Mouse (Mus musculus): ENCODE results near the gene Abcd4. TPM values are rescaled to one million over a fixed set of nuclear protein-coding genes. Genes with fewer than 3 reads are reported as not detected.

The Abcd4 gene
- polyA plus RNA-seq, 1 experiment: 8.5 TPM

- H3K27me3 ChIP-seq (ENCODE audit: control insufficient read depth, insufficient read depth, insufficient read length): peaks cover 30% of the 10 kb centered on the region
- no peaks in the 10 kb centered on the region for H3K79me2 ChIP-seq (ENCODE audit: control insufficient read depth, insufficient read depth)
- no peak overlapping the region for H3K4me3 ChIP-seq (ENCODE audit: insufficient read depth, poor library complexity, severe bottlenecking)
- H3K36me3 ChIP-seq (ENCODE audit: control insufficient read depth, insufficient read depth): no peaks in the 10 kb centered on the region
- TF ChIP-seq USF1 (IDR thresholded peaks at IDR 0.05; ENCODE audit: low read depth): no peak
- no peak for TF ChIP-seq MAX (IDR thresholded peaks at IDR 0.05)
- TF ChIP-seq CEBPB (IDR thresholded peaks at IDR 0.05; ENCODE audit: low read depth): no peak
- TF ChIP-seq CTCF (IDR thresholded peaks at IDR 0.05; ENCODE audit: control insufficient read depth, insufficient read depth, insufficient read length): no peak
- H3K79me3 ChIP-seq (ENCODE audit: low read depth): no peaks in the 10 kb centered on the region
- H3ac ChIP-seq (ENCODE audit: control insufficient read depth, insufficient read length, low read depth): no peak overlapping the region
These were observed 14.7 kb upstream of the Abcd4 start for GRCm38 (mm10) chr12:84631867-84632266.

GRCm38 (mm10) chr12:84625116-84625515 lies 7.9 kb upstream of the Abcd4 start:
- Histone ChIP-seq H3K36me3 (ENCODE audit: control insufficient read depth, insufficient read depth) (no peaks in the 10 kb centered on the region), H3K27me3 (ENCODE audit: control insufficient read depth, insufficient read depth, insufficient read length) (peaks cover 43% of the 10 kb centered on the region), H3K79me2 (ENCODE audit: control insufficient read depth, insufficient read depth) (no peaks in the 10 kb centered on the region), H3K4me3 (ENCODE audit: insufficient read depth, poor library complexity, severe bottlenecking) (no peak overlapping the region), H3K79me3 (ENCODE audit: low read depth) (no peaks in the 10 kb centered on the region), H3ac (ENCODE audit: control insufficient read depth, insufficient read length, low read depth) (no peak overlapping the region)
- no peak for TF ChIP-seq MAX (IDR thresholded peaks at IDR 0.05)
- no peak for TF ChIP-seq CEBPB (IDR thresholded peaks at IDR 0.05; ENCODE audit: low read depth)
- no peak for TF ChIP-seq MYOD1 (IDR thresholded peaks at IDR 0.05; ENCODE audit: control insufficient read depth, insufficient read length, low read depth)
- TF ChIP-seq FOSL1 (IDR thresholded peaks at IDR 0.05; ENCODE audit: insufficient read depth, low read length, poor library complexity, severe bottlenecking): no peak
- no peak for TF ChIP-seq CTCF (IDR thresholded peaks at IDR 0.05; ENCODE audit: control insufficient read depth, insufficient read depth, insufficient read length)
- no peak for TF ChIP-seq MYOG (IDR thresholded peaks at IDR 0.05; ENCODE audit: control insufficient read depth, extremely low read depth, insufficient read length)
- TF ChIP-seq USF1 (IDR thresholded peaks at IDR 0.05; ENCODE audit: low read depth): no peak

GRCm38 (mm10) chr12:84624601-84625000 lies 7.4 kb upstream of the Abcd4 start:
- H3K79me3 ChIP-seq (ENCODE audit: low read depth): no peaks in the 10 kb centered on the region
- H3K79me2 ChIP-seq (ENCODE audit: control insufficient read depth, insufficient read depth): no peaks in the 10 kb centered on the region
- no peaks in the 10 kb centered on the region for H3K36me3 ChIP-seq (ENCODE audit: control insufficient read depth, insufficient read depth)
- TF ChIP-seq USF1 (IDR thresholded peaks at IDR 0.05; ENCODE audit: low read depth) (no peak), MYOG (IDR thresholded peaks at IDR 0.05; ENCODE audit: control insufficient read depth, extremely low read depth, insufficient read length) (no peak), CTCF (IDR thresholded peaks at IDR 0.05; ENCODE audit: control insufficient read depth, insufficient read depth, insufficient read length) (no peak), MAX (IDR thresholded peaks at IDR 0.05) (no peak), FOSL1 (IDR thresholded peaks at IDR 0.05; ENCODE audit: insufficient read depth, low read length, poor library complexity, severe bottlenecking) (no peak), MYOD1 (IDR thresholded peaks at IDR 0.05; ENCODE audit: control insufficient read depth, insufficient read length, low read depth) (no peak), CEBPB (IDR thresholded peaks at IDR 0.05; ENCODE audit: low read depth) (no peak)
- H3ac ChIP-seq (ENCODE audit: control insufficient read depth, insufficient read length, low read depth): no peak overlapping the region
- no peak overlapping the region for H3K4me3 ChIP-seq (ENCODE audit: insufficient read depth, poor library complexity, severe bottlenecking)
- H3K27me3 ChIP-seq (ENCODE audit: control insufficient read depth, insufficient read depth, insufficient read length): peaks cover 43% of the 10 kb centered on the region

- Histone ChIP-seq H3K4me3 (ENCODE audit: insufficient read depth, poor library complexity, severe bottlenecking) (no peak overlapping the region), H3K79me2 (ENCODE audit: control insufficient read depth, insufficient read depth) (peaks cover 13% of the 10 kb centered on the region), H3K79me3 (ENCODE audit: low read depth) (peaks cover 5% of the 10 kb centered on the region), H3K27me3 (ENCODE audit: control insufficient read depth, insufficient read depth, insufficient read length) (peaks cover 27% of the 10 kb centered on the region), H3ac (ENCODE audit: control insufficient read depth, insufficient read length, low read depth) (no peak overlapping the region), H3K36me3 (ENCODE audit: control insufficient read depth, insufficient read depth) (no peaks in the 10 kb centered on the region)
- TF ChIP-seq CEBPB (IDR thresholded peaks at IDR 0.05; ENCODE audit: low read depth) (no peak), MYOG (IDR thresholded peaks at IDR 0.05; ENCODE audit: control insufficient read depth, extremely low read depth, insufficient read length) (no peak), FOSL1 (IDR thresholded peaks at IDR 0.05; ENCODE audit: insufficient read depth, low read length, poor library complexity, severe bottlenecking) (no peak), MAX (IDR thresholded peaks at IDR 0.05) (no peak)
These were observed 3.8 kb upstream of the Abcd4 start for GRCm38 (mm10) chr12:84620975-84621374.

- H3K79me2 ChIP-seq (ENCODE audit: control insufficient read depth, insufficient read depth): peaks cover 34% of the 10 kb centered on the region
- peak overlapping the region; percentile 1 for H3ac ChIP-seq (ENCODE audit: control insufficient read depth, insufficient read length, low read depth)
- peak overlapping the region; percentile 16 for H3K4me3 ChIP-seq (ENCODE audit: insufficient read depth, poor library complexity, severe bottlenecking)
- peaks cover 1% of the 10 kb centered on the region for H3K27me3 ChIP-seq (ENCODE audit: control insufficient read depth, insufficient read depth, insufficient read length)
- peaks cover 12% of the 10 kb centered on the region for H3K79me3 ChIP-seq (ENCODE audit: low read depth)
- TF ChIP-seq CTCF (IDR thresholded peaks at IDR 0.05; ENCODE audit: control insufficient read depth, insufficient read depth, insufficient read length) (no peak), FOSL1 (IDR thresholded peaks at IDR 0.05; ENCODE audit: insufficient read depth, low read length, poor library complexity, severe bottlenecking) (no peak), MAX (IDR thresholded peaks at IDR 0.05) (no peak), CEBPB (IDR thresholded peaks at IDR 0.05; ENCODE audit: low read depth) (no peak), MYOD1 (IDR thresholded peaks at IDR 0.05; ENCODE audit: control insufficient read depth, insufficient read length, low read depth) (no peak), MYOG (IDR thresholded peaks at IDR 0.05; ENCODE audit: control insufficient read depth, extremely low read depth, insufficient read length) (no peak), USF1 (IDR thresholded peaks at IDR 0.05; ENCODE audit: low read depth) (no peak)
- H3K36me3 ChIP-seq (ENCODE audit: control insufficient read depth, insufficient read depth): peaks cover 10% of the 10 kb centered on the region
These were observed 450 bp upstream of the Abcd4 start for GRCm38 (mm10) chr12:84617663-84618062.

GRCm38 (mm10) chr12:84614524-84614923 lies 2.7 kb downstream of the Abcd4 start:
- Histone ChIP-seq H3K4me3 (ENCODE audit: insufficient read depth, poor library complexity, severe bottlenecking) (no peak overlapping the region), H3ac (ENCODE audit: control insufficient read depth, insufficient read length, low read depth) (peak overlapping the region; percentile 21), H3K27me3 (ENCODE audit: control insufficient read depth, insufficient read depth, insufficient read length) (no peaks in the 10 kb centered on the region), H3K79me2 (ENCODE audit: control insufficient read depth, insufficient read depth) (peaks cover 39% of the 10 kb centered on the region), H3K79me3 (ENCODE audit: low read depth) (peaks cover 12% of the 10 kb centered on the region), H3K36me3 (ENCODE audit: control insufficient read depth, insufficient read depth) (peaks cover 16% of the 10 kb centered on the region)
- no peak for TF ChIP-seq CTCF (IDR thresholded peaks at IDR 0.05; ENCODE audit: control insufficient read depth, insufficient read depth, insufficient read length)
- peak; percentile 54 for TF ChIP-seq MYOD1 (IDR thresholded peaks at IDR 0.05; ENCODE audit: control insufficient read depth, insufficient read length, low read depth)
- peak; percentile 72 for TF ChIP-seq FOSL1 (IDR thresholded peaks at IDR 0.05; ENCODE audit: insufficient read depth, low read length, poor library complexity, severe bottlenecking)
- peak; percentile 26 for TF ChIP-seq MAX (IDR thresholded peaks at IDR 0.05)
- TF ChIP-seq MYOG (IDR thresholded peaks at IDR 0.05; ENCODE audit: control insufficient read depth, extremely low read depth, insufficient read length): no peak

Measured in C2C12 (cell line).